Mouse (Mus musculus) lung, embryonic 14.5 days (tissue): ENCODE data around the gene Mrps10. TPM values are rescaled to one million over a fixed set of nuclear protein-coding genes. Genes with fewer than 3 reads are reported as not detected.
A peak's percentile ranks its signal among the peaks of the same experiment; 100 is the strongest.

Experiments
- ATAC-seq: fragments of 200-750 bp; cut with Nextera tagmentation; 2 replicates; pipeline ENCODE4 v1.8.0; 2017; ENCODE audit warnings: mild to moderate bottlenecking, moderate TSS enrichment, moderate library complexity; ENCODE audit not compliant: insufficient read depth
- DNase-seq: peaks from one replicate; pipeline ENCODE4 v3.0.0-alpha.2; 2015
- H3K27ac ChIP-seq: fragments of 300-500 bp; sonication (generic); 2 replicates; pipeline ENCODE4 v1.5.1; 2014; ENCODE audit warnings: low read depth, mild to moderate bottlenecking, moderate library complexity
- H3K27me3 ChIP-seq: fragments of 300-500 bp; sonication (generic); 2 replicates; pipeline ENCODE4 v1.6.1; 2014; ENCODE audit warnings: low read length, control low read depth; ENCODE audit not compliant: insufficient read depth
- H3K36me3 ChIP-seq: fragments of 300-500 bp; sonication (generic); 2 replicates; pipeline ENCODE4 v1.6.1; 2014; ENCODE audit warnings: control low read depth; ENCODE audit not compliant: insufficient read depth
- H3K4me1 ChIP-seq: fragments of 300-500 bp; sonication (generic); 2 replicates; pipeline ENCODE4 v1.6.1; 2014; ENCODE audit warnings: antibody characterized with exemption, control low read depth; ENCODE audit not compliant: insufficient read depth
- H3K4me2 ChIP-seq: fragments of 300-500 bp; sonication (generic); 2 replicates; pipeline ENCODE4 v1.6.1; 2014; ENCODE audit warnings: mild to moderate bottlenecking
- H3K4me3 ChIP-seq: fragments of 300-500 bp; sonication (generic); 2 replicates; pipeline ENCODE4 v1.5.1; 2014; ENCODE audit warnings: low read depth, low read length
- H3K9ac ChIP-seq: fragments of 300-500 bp; sonication (generic); 2 replicates; pipeline ENCODE4 v1.6.1; 2014
- H3K9me3 ChIP-seq: fragments of 300-500 bp; sonication (generic); 2 replicates; pipeline ENCODE4 v1.6.1; 2016; ENCODE audit warnings: low read depth, low read length, control low read depth
- CTCF ChIP-seq: IDR thresholded peaks from 2 replicates; pipeline ENCODE4 v1.5.1; 2016; ENCODE audit warnings: antibody characterized with exemption, low read depth
- WGBS: fragments of 180-500 bp; shearing (Covaris S2); extraction: QIAGEN DNeasy Blood & Tissue Kit; methylation state at CpG from one replicate; pipeline ENCODE4 v1.1.7; 2014; 5-methylcytosine and 5-hydroxymethylcytosine counted together
- polyA plus RNA-seq: library from polyadenylated mRNA; unstranded; fragments of >200 nt; fragmentation: Nextera tagmentation; extraction: Ambion mirVana; gene quantifications from 2 replicates; pipeline ENCODE4 v1.2.1, GENCODE M21; 2014

Mrps10 gene
- 84.1 and 86.9 TPM in 2 replicates for polyA plus RNA-seq

GRCm38 (mm10) chr17:47368401-47369086 is at the start of gene Mrps10:
Mrps10 (plus strand) TSS chr17:47368887.
- H3K4me3 ChIP-seq = peak within 1 kb of the TSS; percentile 83
- no peaks in the 10 kb centered on the region for H3K4me1 ChIP-seq
- peak; percentile 97 for DNase-seq
- H3K36me3 ChIP-seq = peaks cover 16% of the 10 kb centered on the region
- H3K27ac ChIP-seq = peak within 1 kb of the TSS; percentile 26
- no peaks in the 10 kb centered on the region for H3K9me3 ChIP-seq
- WGBS = 3% methylated on average over 35 of the region's 35 CpGs
- peak within 1 kb of the TSS; percentile 71 for H3K9ac ChIP-seq
- H3K4me2 ChIP-seq = peak within 1 kb of the TSS; percentile 86
- no peaks in the 10 kb centered on the region for H3K27me3 ChIP-seq
- ATAC-seq = peak; percentile 88
- no peak for TF ChIP-seq CTCF

DNA sequence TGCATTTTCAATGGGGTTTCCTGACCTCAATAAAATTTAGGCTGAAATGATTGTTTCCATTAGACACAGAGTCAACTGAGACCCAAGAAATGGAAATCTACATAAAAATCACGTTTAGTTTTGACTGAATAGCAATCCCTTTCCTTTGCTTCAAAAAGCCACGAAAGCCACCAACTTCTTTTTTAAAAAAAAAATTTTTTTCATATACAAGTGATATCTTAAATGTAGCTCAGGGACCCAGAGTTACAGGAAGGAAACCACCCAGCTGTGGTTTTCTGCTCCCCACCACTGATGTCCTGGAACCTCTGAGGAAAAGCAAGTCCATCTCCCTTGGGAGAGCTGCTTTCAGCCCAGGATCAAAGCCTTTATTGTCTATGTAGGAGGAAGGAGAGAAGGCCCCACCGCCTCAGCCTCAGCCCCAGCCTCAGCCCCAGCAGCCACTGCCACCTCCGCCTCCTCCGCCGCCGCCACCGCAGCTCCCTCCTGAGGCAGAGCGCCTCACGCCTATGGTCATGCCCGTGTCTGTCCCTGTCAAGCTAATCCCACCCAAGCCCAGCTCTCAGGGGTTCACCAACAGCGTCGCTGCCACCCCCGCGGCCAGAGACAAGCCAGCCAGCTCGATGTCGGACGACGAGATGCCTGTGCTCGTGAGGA is 49.6 kb upstream of the Mrps10 start:
- Histone ChIP-seq H3K27ac (no peak overlapping the region), H3K9ac (no peak overlapping the region)

GRCm38 (mm10) chr17:47319761-47320160 is 48.9 kb upstream of the Mrps10 start:
- Histone ChIP-seq H3K4me1 (no peaks in the 10 kb centered on the region), H3K36me3 (peaks cover 75% of the 10 kb centered on the region), H3K9me3 (no peaks in the 10 kb centered on the region), H3K9ac (no peak overlapping the region), H3K27ac (no peak overlapping the region), H3K4me3 (no peak overlapping the region), H3K4me2 (no peak overlapping the region), H3K27me3 (no peaks in the 10 kb centered on the region)
- 89% methylated on average over 12 of the region's 12 CpGs for WGBS
- TF ChIP-seq CTCF = no peak
- no peak for DNase-seq
- ATAC-seq = no peak

More for the DNA sequence above, 49.6 kb upstream of the Mrps10 start:
- Histone ChIP-seq H3K4me1 (no peaks in the 10 kb centered on the region), H3K27me3 (no peaks in the 10 kb centered on the region), H3K9me3 (no peaks in the 10 kb centered on the region), H3K36me3 (peaks cover 81% of the 10 kb centered on the region), H3K4me3 (no peak overlapping the region), H3K4me2 (no peak overlapping the region)
- ATAC-seq (no peak), DNase-seq (no peak)
- TF ChIP-seq CTCF = no peak
- 78% methylated on average over 20 of the region's 20 CpGs for WGBS

- H3K27me3 ChIP-seq = no peaks in the 10 kb centered on the region
- H3K4me2 ChIP-seq = no peak overlapping the region
- H3K9ac ChIP-seq = no peak overlapping the region
- 77% methylated on average over 22 of the region's 22 CpGs for WGBS
- no peaks in the 10 kb centered on the region for H3K9me3 ChIP-seq
- H3K27ac ChIP-seq = no peak overlapping the region
- no peak for ATAC-seq
- TF ChIP-seq CTCF = no peak
- no peak overlapping the region for H3K4me3 ChIP-seq
- H3K36me3 ChIP-seq = peaks cover 70% of the 10 kb centered on the region
- no peaks in the 10 kb centered on the region for H3K4me1 ChIP-seq
- DNase-seq = no peak
Observed at GRCm38 (mm10) chr17:47322128-47322990, 46.3 kb upstream of the Mrps10 start.

DNA sequence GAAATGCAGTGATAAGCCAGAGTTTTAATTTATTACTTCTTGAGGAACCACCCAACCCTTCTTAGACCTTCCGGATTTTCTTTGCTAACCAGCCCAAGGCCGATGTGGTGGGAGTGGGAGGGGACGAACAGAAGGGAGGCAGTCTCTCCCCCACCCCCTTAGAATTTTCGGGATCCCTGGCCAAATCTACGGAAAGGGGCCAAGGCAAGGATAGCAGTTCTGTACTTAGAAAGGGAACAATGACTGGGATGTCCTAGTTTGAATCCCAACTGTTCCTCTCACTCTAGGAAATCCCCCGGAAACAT is 45.7 kb upstream of the Mrps10 start:
- no peak overlapping the region for H3K4me2 ChIP-seq
- H3K27me3 ChIP-seq = no peaks in the 10 kb centered on the region
- no peak for TF ChIP-seq CTCF
- H3K4me1 ChIP-seq = no peaks in the 10 kb centered on the region
- ATAC-seq (no peak), DNase-seq (no peak)
- H3K9ac ChIP-seq = no peak overlapping the region
- H3K36me3 ChIP-seq = peaks cover 70% of the 10 kb centered on the region
- no peak overlapping the region for H3K4me3 ChIP-seq
- no peaks in the 10 kb centered on the region for H3K9me3 ChIP-seq
- no peak overlapping the region for H3K27ac ChIP-seq
- WGBS = 76% methylated on average over 6 of the region's 6 CpGs

GRCm38 (mm10) chr17:47327559-47327958 is 41.1 kb upstream of the Mrps10 start:
- WGBS = 89% methylated on average over 12 of the region's 12 CpGs
- Histone ChIP-seq H3K27ac (no peak overlapping the region), H3K4me3 (no peak overlapping the region), H3K4me1 (no peaks in the 10 kb centered on the region), H3K36me3 (peaks cover 80% of the 10 kb centered on the region), H3K9ac (no peak overlapping the region), H3K4me2 (no peak overlapping the region), H3K9me3 (no peaks in the 10 kb centered on the region), H3K27me3 (no peaks in the 10 kb centered on the region)
- ATAC-seq (no peak), DNase-seq (no peak)
- no peak for TF ChIP-seq CTCF

- Histone ChIP-seq H3K27ac (no peak overlapping the region), H3K9me3 (no peaks in the 10 kb centered on the region), H3K4me1 (no peaks in the 10 kb centered on the region), H3K9ac (no peak overlapping the region), H3K36me3 (peaks cover 76% of the 10 kb centered on the region), H3K27me3 (no peaks in the 10 kb centered on the region), H3K4me3 (no peak overlapping the region), H3K4me2 (no peak overlapping the region)
- ATAC-seq (no peak), DNase-seq (peak; percentile 55)
- peak; percentile 51 for TF ChIP-seq CTCF
- WGBS = 65% methylated on average over 7 of the region's 7 CpGs
Observed at GRCm38 (mm10) chr17:47327969-47328368, 40.7 kb upstream of the Mrps10 start.
